Mouse (Mus musculus): Measurements from ENCODE around the gene Tlk1.
"Not testable (repeated sequence)": the region's sequence is repeated elsewhere in the genome, so short reads cannot be mapped to it uniquely, and the experiment has no call there.

Tlk1 gene

DNA sequence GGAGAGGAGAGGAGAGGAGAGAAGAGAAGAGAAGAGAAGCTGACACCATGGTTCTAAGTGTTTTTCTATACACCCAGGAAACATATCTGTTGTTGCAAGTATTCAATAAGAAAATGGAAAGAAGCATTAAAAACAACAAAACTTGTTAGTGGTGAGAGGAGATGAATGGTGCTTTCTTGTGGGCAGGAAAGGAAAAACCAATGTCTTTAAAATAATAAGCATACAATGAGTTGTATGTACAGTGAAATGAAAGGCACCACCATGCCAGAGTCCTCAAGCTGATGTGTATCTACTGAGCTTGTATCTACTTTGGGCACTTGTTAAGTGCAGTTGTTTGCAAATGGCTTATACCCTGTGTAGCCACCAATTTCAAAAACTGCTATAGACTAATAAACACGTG lies 7.7 kb upstream of the Tlk1 start:
- DNase-seq (ENCODE audit: low read depth, low spot score): no peak

GRCm38 (mm10) chr2:70831709-70832350 lies 6.3 kb upstream of the Tlk1 start:
- no peak for DNase-seq (ENCODE audit: low read depth, low spot score)

- DNase-seq (ENCODE audit: low read depth, low spot score): no peak
Observed at GRCm38 (mm10) chr2:70830683-70831082, 5.2 kb upstream of the Tlk1 start.

DNA sequence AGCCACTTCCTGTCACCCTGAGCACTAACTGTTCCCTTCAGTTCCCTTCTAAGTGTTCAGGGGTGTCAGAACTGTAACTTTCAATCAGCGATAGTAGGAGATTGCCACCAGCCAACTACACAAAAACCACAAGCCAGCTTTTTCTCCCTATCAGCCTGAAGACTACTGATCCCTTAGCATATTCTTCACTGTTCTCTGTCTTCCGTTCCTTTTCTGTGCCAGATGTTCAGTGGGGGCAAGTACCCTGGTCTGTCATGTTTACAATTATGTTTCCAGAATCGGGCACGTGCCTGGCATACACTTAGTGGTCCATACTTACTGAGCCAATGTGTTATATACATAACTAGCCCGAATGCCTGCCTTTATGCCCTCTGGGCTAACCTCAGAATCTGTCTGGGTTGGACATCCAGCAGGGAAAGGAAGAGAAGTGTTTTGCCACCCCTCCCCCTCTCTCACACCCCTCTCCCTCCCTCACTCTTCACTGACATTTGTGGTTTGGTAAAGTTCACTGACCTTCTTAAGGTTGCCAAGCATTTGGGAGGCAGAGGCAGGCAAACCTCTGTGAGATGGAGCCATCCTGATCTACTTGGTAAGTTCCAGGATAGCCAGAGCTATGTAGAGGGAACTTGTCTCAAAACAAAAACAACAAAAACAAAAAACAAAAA lies 4.5 kb upstream of the Tlk1 start:
- DNase-seq (ENCODE audit: low read depth, low spot score): no peak

DNA sequence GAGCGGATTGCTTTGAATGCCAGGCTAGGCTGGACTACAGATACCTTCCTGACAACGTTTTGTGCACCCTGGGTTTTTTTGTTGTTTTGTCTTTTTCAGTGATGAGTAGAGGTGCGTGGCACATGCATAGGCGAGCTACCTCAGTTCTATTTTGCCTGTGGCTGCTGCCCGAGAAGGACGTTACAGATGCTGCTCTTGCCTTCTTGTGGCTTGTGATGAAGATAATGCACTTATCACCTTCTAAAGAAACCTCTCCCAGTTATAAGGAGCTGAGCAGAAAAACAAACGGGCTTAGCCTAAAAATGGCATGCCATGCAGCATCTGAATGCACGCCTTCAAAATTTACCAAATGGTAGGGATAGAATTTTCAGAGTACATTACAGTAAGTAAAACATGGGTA lies 2.3 kb upstream of the Tlk1 start:
- no peak for DNase-seq (ENCODE audit: low read depth, low spot score)

DNA sequence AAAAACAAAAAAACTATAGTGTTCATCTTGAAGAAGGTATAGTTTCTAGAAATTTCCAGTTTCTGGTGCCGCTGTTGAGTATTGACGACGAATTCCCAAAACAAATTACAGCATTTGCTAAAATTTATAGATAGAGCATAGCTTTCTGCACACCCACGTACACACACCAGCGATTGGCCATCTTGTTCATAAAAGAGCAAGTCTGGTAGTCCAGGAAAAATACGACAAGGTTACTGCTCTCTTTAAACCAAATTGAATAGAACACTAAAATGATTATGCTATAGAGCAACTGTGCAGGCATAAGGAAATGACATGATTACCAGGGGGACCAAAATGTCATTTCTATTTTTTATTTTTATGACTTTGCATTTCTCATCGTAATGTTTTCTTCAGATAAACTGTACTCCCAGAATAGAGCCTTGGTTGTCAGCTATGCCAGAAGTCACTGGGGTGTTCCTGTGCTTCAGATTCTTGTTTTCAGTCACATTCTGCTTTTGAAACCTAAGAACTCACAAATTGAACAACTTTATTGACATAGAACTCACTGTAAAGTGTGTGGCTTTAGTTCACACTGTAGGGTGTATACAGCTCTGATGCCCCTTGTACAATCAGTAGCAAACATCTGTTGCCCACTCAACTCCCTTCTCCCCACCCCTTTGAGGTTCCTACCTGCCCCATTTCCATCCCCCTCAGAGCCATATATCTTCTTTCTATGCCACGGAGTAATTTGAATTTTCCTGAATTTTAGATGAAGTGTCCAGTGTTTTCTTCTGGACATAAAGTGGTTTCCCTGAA lies 1.1 kb upstream of the Tlk1 start:
- DNase-seq (ENCODE audit: low read depth, low spot score): no peak

DNA sequence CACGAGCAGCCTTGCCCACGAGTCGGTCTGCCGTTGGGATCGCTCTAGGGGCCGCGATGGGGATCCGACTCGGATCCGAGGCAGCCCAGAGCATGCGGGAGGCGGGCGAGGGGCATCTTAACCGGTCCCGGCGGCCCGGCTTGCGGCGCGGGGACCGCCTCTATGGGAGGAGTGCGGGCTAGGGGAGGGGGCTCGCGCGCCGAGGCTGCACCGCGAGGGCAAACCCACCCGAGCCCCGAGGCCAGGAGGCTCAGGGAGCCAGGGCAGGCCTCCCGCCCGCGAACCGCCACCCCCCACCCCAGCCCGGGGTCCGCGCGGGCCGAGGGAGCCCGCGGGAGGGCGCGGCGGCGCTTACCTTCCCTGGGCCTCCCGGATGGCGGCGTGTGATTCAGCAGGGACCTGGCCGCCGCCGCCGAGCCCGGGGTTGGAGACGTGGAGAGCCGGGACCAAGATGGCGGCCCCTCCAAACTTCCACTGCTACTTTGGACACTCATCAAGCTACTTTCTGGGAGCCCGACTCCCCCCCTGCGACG lies 624 bp downstream of the Tlk1 start:
- DNase-seq (ENCODE audit: low read depth, low spot score): peak; percentile 46

GRCm38 (mm10) chr2:70823926-70824800 lies 1.4 kb downstream of the Tlk1 start:
- peak; percentile 26 for DNase-seq (ENCODE audit: low read depth, low spot score)

- DNase-seq (ENCODE audit: low read depth, low spot score): no peak
Observed at GRCm38 (mm10) chr2:70823434-70823833, 2.1 kb downstream of the Tlk1 start.

DNA sequence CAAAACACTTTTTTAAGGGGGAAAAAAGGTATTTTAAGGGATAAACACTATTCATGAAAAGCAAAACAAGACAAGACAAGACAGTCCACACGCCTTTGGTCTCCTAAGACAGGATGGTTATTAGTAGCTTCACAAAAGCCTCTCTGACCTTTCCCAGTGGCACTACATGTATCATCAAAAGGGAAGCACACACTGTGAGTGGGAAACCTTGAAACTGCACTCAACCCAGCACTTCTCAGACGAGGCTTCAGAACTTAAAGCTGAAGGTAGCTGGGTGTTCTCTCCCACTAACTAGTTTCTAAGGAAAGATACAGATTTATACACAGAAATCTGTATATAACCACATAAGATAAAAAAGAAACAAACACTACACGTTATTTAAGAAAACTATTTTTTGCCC lies 8.6 kb downstream of the Tlk1 start:
- DNase-seq (ENCODE audit: low read depth, low spot score): no peak

DNA sequence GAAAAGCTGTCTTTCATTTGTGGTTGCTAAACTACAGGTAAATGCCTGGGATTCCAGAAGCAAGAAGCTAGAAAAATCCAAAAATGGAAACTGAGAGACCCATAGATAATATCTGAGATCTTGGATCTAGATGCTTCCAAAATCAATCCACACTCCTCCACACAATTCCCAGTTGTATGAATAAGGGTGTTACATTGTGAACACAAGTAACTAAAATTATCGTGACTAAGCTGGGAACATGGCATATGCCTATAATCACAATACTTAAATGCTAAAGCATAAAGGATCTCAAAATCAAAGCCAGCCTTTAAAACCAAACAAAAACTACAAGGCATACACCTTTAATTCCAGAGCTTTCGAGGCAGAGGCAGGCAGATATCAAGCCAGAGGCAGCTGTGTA lies 9.5 kb downstream of the Tlk1 start:
- DNase-seq (ENCODE audit: low read depth, low spot score): no peak

DNA sequence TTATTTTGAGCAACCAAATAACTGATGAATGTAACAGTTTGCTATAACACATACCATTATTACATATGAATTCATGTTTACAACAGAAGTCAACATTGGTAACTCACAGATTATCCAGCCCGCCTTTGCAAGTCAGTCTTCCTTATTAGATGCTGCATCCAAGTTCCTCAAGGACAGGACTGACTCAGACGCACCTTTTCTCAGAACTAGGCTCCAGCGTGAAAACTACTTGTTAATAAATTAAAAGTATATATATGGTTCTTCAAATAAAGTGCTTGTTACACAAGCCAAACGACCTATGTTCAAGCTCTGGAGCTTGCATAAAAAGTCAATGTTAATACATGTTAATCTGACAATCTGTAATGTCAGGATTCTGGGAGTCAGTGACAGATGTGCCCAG lies 11.9 kb downstream of the Tlk1 start:
- DNase-seq (ENCODE audit: low read depth, low spot score): no peak

- no peak for DNase-seq (ENCODE audit: low read depth, low spot score)
Observed at GRCm38 (mm10) chr2:70811476-70811875, 14.1 kb downstream of the Tlk1 start.

DNA sequence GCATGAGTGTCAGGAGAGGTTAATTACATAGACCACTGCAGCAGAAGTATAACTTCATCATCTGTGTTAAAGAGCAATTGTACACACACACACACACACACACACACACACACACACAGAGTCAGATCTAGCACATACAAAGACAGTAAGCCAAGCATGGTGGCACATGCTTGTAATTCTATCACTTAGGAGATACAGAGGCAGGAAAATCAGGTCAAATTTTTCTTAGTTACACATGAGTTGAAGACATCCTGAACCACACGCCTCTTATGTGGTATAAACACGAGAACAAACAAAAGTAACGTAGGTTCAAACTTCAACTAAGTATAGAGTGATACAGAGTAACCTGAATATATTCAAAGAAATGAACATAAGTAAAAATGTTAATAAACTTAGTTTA lies 15.6 kb downstream of the Tlk1 start:
- no peak for DNase-seq (ENCODE audit: low read depth, low spot score)

GRCm38 (mm10) chr2:70808681-70809080 lies 16.8 kb downstream of the Tlk1 start:
- DNase-seq (ENCODE audit: low read depth, low spot score): no peak

GRCm38 (mm10) chr2:70807678-70808077 lies 17.9 kb downstream of the Tlk1 start:
- not testable (repeated sequence) for DNase-seq (ENCODE audit: low read depth, low spot score)

DNA sequence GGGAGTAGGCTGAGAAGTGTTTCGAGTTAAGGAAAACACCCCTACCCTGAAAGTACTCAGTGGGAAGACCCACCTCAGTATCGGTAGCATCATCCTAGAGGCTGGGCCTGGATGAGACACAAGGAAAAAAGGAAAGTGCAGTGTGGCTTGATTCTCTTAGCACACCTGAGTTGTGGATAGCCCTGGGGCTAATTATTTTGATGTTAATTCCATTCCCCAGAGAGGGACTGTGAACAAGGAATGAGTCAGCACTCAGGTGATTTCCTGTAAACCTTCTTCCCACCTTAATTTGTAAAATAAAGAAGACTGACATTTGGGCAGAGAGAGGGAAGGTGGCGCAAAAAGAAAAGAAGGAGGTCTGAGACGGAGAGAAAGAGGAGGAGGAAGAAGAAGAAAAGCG lies 19.5 kb downstream of the Tlk1 start:
- DNase-seq (ENCODE audit: low read depth, low spot score): no peak

- DNase-seq (ENCODE audit: low read depth, low spot score): not testable (repeated sequence)
Observed at GRCm38 (mm10) chr2:70803696-70804095, 21.8 kb downstream of the Tlk1 start.

DNA sequence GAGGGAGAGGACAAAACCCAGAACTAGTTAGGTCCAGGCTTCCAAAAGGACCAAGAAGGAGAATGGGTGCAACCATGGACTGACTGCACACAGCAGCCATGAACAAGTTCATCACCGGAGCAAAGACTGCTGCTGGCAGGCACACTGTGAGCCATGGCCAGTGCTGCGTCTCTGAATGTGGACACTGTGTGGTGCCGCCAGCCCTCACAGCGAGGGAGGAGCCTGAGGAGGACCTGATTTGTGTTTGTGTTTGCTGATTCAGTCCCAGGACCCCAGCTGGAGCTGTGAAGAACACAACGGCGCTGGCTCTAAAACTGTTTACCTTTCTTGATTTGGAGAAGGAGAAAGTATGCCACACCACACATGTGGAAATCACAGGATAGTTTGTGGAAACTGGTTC lies 22.9 kb downstream of the Tlk1 start:
- DNase-seq (ENCODE audit: low read depth, low spot score): no peak

- no peak for DNase-seq (ENCODE audit: low read depth, low spot score)
Observed at GRCm38 (mm10) chr2:70801543-70801942, 24.0 kb downstream of the Tlk1 start.

DNA sequence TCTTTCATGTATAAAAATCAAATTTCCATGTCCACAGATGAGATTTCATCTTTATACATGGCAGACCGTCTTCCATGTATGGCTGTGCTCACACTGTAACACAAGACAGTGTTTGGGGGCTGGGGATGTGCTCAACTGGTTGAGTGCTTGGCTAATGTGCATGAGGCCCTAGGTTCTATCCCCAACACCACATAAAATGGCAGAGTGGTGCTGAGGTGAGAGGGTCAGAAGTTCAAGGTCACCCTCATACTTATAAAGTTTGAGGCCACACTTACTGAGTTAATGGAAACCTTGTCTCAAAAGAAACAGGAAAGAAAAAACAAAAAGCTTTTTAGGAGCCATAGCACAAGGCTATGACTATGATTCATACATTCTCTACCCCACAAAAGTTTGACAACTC lies 25.1 kb downstream of the Tlk1 start:
- no peak for DNase-seq (ENCODE audit: low read depth, low spot score)

GRCm38 (mm10) chr2:70793276-70793675 lies 32.3 kb downstream of the Tlk1 start:
- no peak for DNase-seq (ENCODE audit: low read depth, low spot score)

Data from skeletal muscle tissue, adult 2 months (tissue).